Mouse (Mus musculus) stomach, postnatal 0 days (tissue): ENCODE results near the gene Acads.

ENCODE experiments used
- CTCF ChIP-seq: IDR thresholded peaks from 2 replicates; pipeline ENCODE4 v1.5.1; 2016; ENCODE audit warnings: antibody characterized with exemption, low read depth, mild to moderate bottlenecking, moderate library complexity
- EP300 ChIP-seq: optimal IDR thresholded peaks from 2 replicates; pipeline ENCODE3; 2016; ENCODE audit warnings: antibody characterized with exemption

DNA sequence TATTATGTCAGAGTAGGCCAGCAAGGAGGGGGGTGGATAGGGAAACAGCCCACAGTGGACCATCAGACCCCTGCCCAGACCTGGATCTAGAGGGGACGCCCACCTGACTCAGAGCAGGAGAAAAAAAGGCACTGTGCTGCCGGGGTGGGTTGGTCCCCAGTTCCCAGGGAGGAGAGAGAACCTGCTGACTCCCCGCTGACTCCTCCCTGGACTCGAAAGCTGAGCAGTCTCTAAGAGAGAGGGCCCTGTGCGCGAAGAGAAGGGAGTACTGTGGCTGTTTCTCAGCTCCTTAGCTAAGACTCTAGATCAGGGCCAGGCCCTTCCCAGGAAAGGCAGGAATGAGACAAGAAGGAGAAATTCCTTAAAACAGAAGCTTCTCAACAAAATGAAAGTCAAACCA is 25.3 kb upstream of the Acads start:
- TF ChIP-seq CTCF (no peak), EP300 (no peak)
